In genomic region chr9:49533912-49534491, GRCm38 (mm10) we compare ENCODE assay signal across 14 mouse cellular contexts. TPM values are rescaled to one million over a fixed set of nuclear protein-coding genes. Genes with fewer than 3 reads are reported as not detected.
DNase-seq lines count a peak whose midpoint lies in the region; ATAC-seq lines count a peak whose summit lies in the region.
"Had no signal": no experiment of that assay in that cellular context is flagged by ENCODE, and none has a peak within 500 bp of the region (broad histone marks: within the 10 kb centered on the region; RNA-seq: fewer than 3 reads in every experiment).

No protein-coding gene starts in this region.

- no peak overlapping the region for H3K27ac ChIP-seq in embryonic facial prominence, embryonic 15.5 days (replicated peaks)
- H3K27ac ChIP-seq in hindbrain, embryonic 16.5 days (ENCODE audit: low read depth, low read length) = peak overlapping the region; percentile 11
- H3K27ac ChIP-seq in neural tube, embryonic 13.5 days (replicated peaks) = peak overlapping the region; percentile 35
- H3K27ac ChIP-seq: heart, adult 2 months; stomach, postnatal 0 days had no signal

- no peak overlapping the region for H3K9ac ChIP-seq in embryonic facial prominence, embryonic 15.5 days
- no peak overlapping the region for H3K9ac ChIP-seq in hindbrain, embryonic 16.5 days (ENCODE audit: low read depth, low read length)
- no peak overlapping the region for H3K9ac ChIP-seq in neural tube, embryonic 13.5 days

- WGBS in embryonic facial prominence, embryonic 15.5 days = 23% methylated on average over 8 of the region's 8 CpGs
- 10% methylated on average over 8 of the region's 8 CpGs for WGBS in hindbrain, embryonic 16.5 days
- WGBS in neural tube, embryonic 13.5 days = 9% methylated on average over 7 of the region's 8 CpGs

- H3K27me3 ChIP-seq in embryonic facial prominence, embryonic 15.5 days = no peaks in the 10 kb centered on the region
- no peaks in the 10 kb centered on the region for H3K27me3 ChIP-seq in hindbrain, embryonic 16.5 days (replicated peaks; ENCODE audit: control insufficient read depth, insufficient read depth, low read length)
- H3K27me3 ChIP-seq in neural tube, embryonic 13.5 days = no peaks in the 10 kb centered on the region

- peaks cover 7% of the 10 kb centered on the region for H3K4me1 ChIP-seq in embryonic facial prominence, embryonic 15.5 days
- H3K4me1 ChIP-seq in hindbrain, embryonic 16.5 days (ENCODE audit: control insufficient read depth, insufficient read depth, low read depth, low read length) = peaks cover 14% of the 10 kb centered on the region
- H3K4me1 ChIP-seq in neural tube, embryonic 13.5 days (replicated peaks) = peaks cover 53% of the 10 kb centered on the region

- H3K4me3 ChIP-seq in embryonic facial prominence, embryonic 15.5 days (replicated peaks) = no peak overlapping the region
- H3K4me3 ChIP-seq in hindbrain, embryonic 16.5 days (ENCODE audit: low read length) = no peak overlapping the region
- no peak overlapping the region for H3K4me3 ChIP-seq in neural tube, embryonic 13.5 days
- H3K4me3 ChIP-seq: heart, adult 2 months had no signal

- DNase-seq in frontal cortex, postnatal 14 days (ENCODE audit: low spot score in 2 of 2) = no peak
- DNase-seq in left cerebral cortex, adult 9 months (ENCODE audit: low spot score in 2 of 2) = no peak
- no peak for DNase-seq in cerebellum, postnatal 36 days
- no peak for DNase-seq in layer of hippocampus, adult 9-11 months
- DNase-seq: B cell, adult 2 months; cerebellum, postnatal 10 days; kidney, adult 2 months; lung, adult 2 months had no signal

- H3K4me2 ChIP-seq in embryonic facial prominence, embryonic 15.5 days (replicated peaks) = no peak overlapping the region
- no peak overlapping the region for H3K4me2 ChIP-seq in hindbrain, embryonic 16.5 days (ENCODE audit: low read length)
- H3K4me2 ChIP-seq in neural tube, embryonic 13.5 days = no peak overlapping the region

- H3K36me3 ChIP-seq in embryonic facial prominence, embryonic 15.5 days = no peaks in the 10 kb centered on the region
- no peaks in the 10 kb centered on the region for H3K36me3 ChIP-seq in hindbrain, embryonic 16.5 days (ENCODE audit: control insufficient read depth, insufficient read depth, low read length)
- peaks cover 48% of the 10 kb centered on the region for H3K36me3 ChIP-seq in neural tube, embryonic 13.5 days

- H3K9me3 ChIP-seq in embryonic facial prominence, embryonic 15.5 days (replicated peaks) = no peaks in the 10 kb centered on the region
- no peaks in the 10 kb centered on the region for H3K9me3 ChIP-seq in hindbrain, embryonic 16.5 days (ENCODE audit: control insufficient read depth, low read length)
- H3K9me3 ChIP-seq in neural tube, embryonic 13.5 days = no peaks in the 10 kb centered on the region

- ATAC-seq in frontal cortex, adult (ENCODE audit: low TSS enrichment) = 0 out of 2 replicates have a peak, but pooled peaks have one; percentile 11
- ATAC-seq in embryonic facial prominence, embryonic 15.5 days (ENCODE audit: insufficient number of reproducible peaks, low FRiP score, low TSS enrichment, low read depth) = peak; percentile 39; the same call in 1 of the 2 replicates
- ATAC-seq in hindbrain, embryonic 16.5 days = peak; percentile 56
- ATAC-seq in neural tube, embryonic 13.5 days (ENCODE audit: low read depth) = peak; percentile 36; the same call in 1 of the 2 replicates

RNA-seq across cellular contexts. Expression of gene Ttc12, which starts 48.0 kb away (rescaled TPM):
- polyA plus RNA-seq in embryonic facial prominence, embryonic 15.5 days (2015; fragmentation: Nextera tagmentation; extraction: Ambion mirVana) = 3.2 and 3.9 TPM in 2 replicates
- 2.1 and 2.6 TPM in 2 replicates for polyA plus RNA-seq in hindbrain, embryonic 16.5 days (2015; fragmentation: Nextera tagmentation; extraction: Ambion mirVana)
- 1.5 and 2.1 TPM in 2 replicates for polyA plus RNA-seq in neural tube, embryonic 13.5 days (2015; fragmentation: Nextera tagmentation; extraction: Ambion mirVana)
